Mouse (Mus musculus) liver, adult 2 months (tissue): ENCODE measurements around the gene 3110009E18Rik.

Source experiments
- CTCF ChIP-seq: fragments of 200-500 bp; IDR thresholded peaks from 2 replicates; pipeline ENCODE4 v1.5.1; 2011; ENCODE audit warnings: low read depth, low read length, control low read depth
- POLR2A ChIP-seq: fragments of 200-500 bp; IDR thresholded peaks from 2 replicates; pipeline ENCODE4 v1.6.1; 2011; ENCODE audit warnings: low read length, control low read depth; ENCODE audit not compliant: insufficient read depth; ENCODE audit errors: extremely low read depth

- TF ChIP-seq POLR2A = peak; percentile 98
- TF ChIP-seq CTCF = no peak
These were observed at the start of gene 3110009E18Rik, which contains the start of gene Dbi for GRCm38 (mm10) chr1:120120969-120121811.
